Mouse (Mus musculus) G1E (cell line): Measurements from ENCODE around the gene Polr3c.

Source experiments
- CTCF ChIP-seq: IDR thresholded peaks from 2 replicates; pipeline ENCODE4 v1.5.1; 2012; ENCODE audit warnings: low read depth, low read length, inconsistent platforms, mixed read lengths
- GATA1 ChIP-seq: IDR thresholded peaks from 2 replicates; pipeline ENCODE4 v1.6.1; 2012; ENCODE audit warnings: borderline replicate concordance, low read length, inconsistent platforms, mixed read lengths
- TAL1 ChIP-seq: conservative IDR thresholded peaks from 2 replicates; pipeline ENCODE4 v1.6.1; 2012; ENCODE audit warnings: low read depth, low read length, inconsistent platforms, mixed read lengths

- TF ChIP-seq GATA1 (no peak), CTCF (no peak), TAL1 (no peak)
These were observed 20.4 kb downstream of the Polr3c start for GRCm38 (mm10) chr3:96706984-96707383.
